Mouse (Mus musculus) ovary, adult 18-20 months (tissue): ENCODE data around the gene Cdsn.

ENCODE experiments used
- DNase-seq: peaks from one replicate; pipeline ENCODE4 v3.0.0; 2022; ENCODE audit warnings: low spot score, mixed read lengths

Cdsn gene

GRCm38 (mm10) chr17:35570836-35571235 lies 18.9 kb downstream of the Cdsn start:
- DNase-seq: no peak

GRCm38 (mm10) chr17:35571477-35571876 lies 19.5 kb downstream of the Cdsn start:
- no peak for DNase-seq

- DNase-seq: no peak
These were observed 26.3 kb downstream of the Cdsn start for GRCm38 (mm10) chr17:35578211-35578610.

- DNase-seq: no peak
These were observed 31.0 kb downstream of the Cdsn start for GRCm38 (mm10) chr17:35582900-35583299.

GRCm38 (mm10) chr17:35584330-35584937 lies 32.5 kb downstream of the Cdsn start:
- DNase-seq: peak; percentile 35

GRCm38 (mm10) chr17:35587291-35587690 lies 35.4 kb downstream of the Cdsn start:
- no peak for DNase-seq

GRCm38 (mm10) chr17:35588387-35588786 lies 36.5 kb downstream of the Cdsn start:
- DNase-seq: no peak

- peak; percentile 30 for DNase-seq
These were observed 38.7 kb downstream of the Cdsn start for GRCm38 (mm10) chr17:35590410-35591218.

- no peak for DNase-seq
These were observed 39.3 kb downstream of the Cdsn start for GRCm38 (mm10) chr17:35591219-35591578.

- DNase-seq: no peak
These were observed 39.8 kb downstream of the Cdsn start for GRCm38 (mm10) chr17:35591731-35592130.

GRCm38 (mm10) chr17:35592131-35592530 lies 40.2 kb downstream of the Cdsn start:
- no peak for DNase-seq

GRCm38 (mm10) chr17:35593786-35594185 lies 41.9 kb downstream of the Cdsn start:
- DNase-seq: no peak

GRCm38 (mm10) chr17:35594456-35594855 lies 42.5 kb downstream of the Cdsn start:
- no peak for DNase-seq

GRCm38 (mm10) chr17:35597399-35597798 lies 45.5 kb downstream of the Cdsn start:
- no peak for DNase-seq

- no peak for DNase-seq
These were observed 49.3 kb downstream of the Cdsn start, which contains the start of gene Sfta2 for GRCm38 (mm10) chr17:35601249-35601648. Gene Sfta2 (plus strand): TSS chr17:35601549.

GRCm38 (mm10) chr17:35601736-35602354 lies 49.9 kb downstream of the Cdsn start:
- DNase-seq: no peak
